Mouse (Mus musculus) megakaryocyte, embryonic 14.5 days (primary cell): ENCODE results near the gene Fbxo9. TPM values are rescaled to one million over a fixed set of nuclear protein-coding genes. Genes with fewer than 3 reads are reported as not detected.
A peak's percentile ranks its signal among the peaks of the same experiment; 100 is the strongest.

ENCODE experiments used
- H3K27me3 ChIP-seq: replicated peaks from 2 replicates; pipeline ENCODE3; 2012; ENCODE audit warnings: inconsistent platforms
- H3K36me3 ChIP-seq: replicated peaks from 2 replicates; pipeline ENCODE3; 2012; ENCODE audit warnings: low read length, inconsistent platforms, mixed read lengths
- H3K4me1 ChIP-seq: 2 replicates; pipeline ENCODE4 v1.6.1; 2012; ENCODE audit warnings: inconsistent platforms
- H3K4me3 ChIP-seq: replicated peaks from 2 replicates; pipeline ENCODE3; 2012; ENCODE audit warnings: moderate library complexity, mild to moderate bottlenecking, inconsistent platforms
- H3K9me3 ChIP-seq: 2 replicates; pipeline ENCODE4 v1.6.1; 2012; ENCODE audit warnings: inconsistent platforms
- FLI1 ChIP-seq: IDR thresholded peaks from 2 replicates; pipeline ENCODE4 v1.6.1; 2012; ENCODE audit warnings: low read length, inconsistent platforms, mixed read lengths
- GATA1 ChIP-seq: IDR thresholded peaks from 3 replicates; pipeline ENCODE4 v1.6.1; 2012; ENCODE audit warnings: mixed read lengths, low read length, inconsistent platforms, borderline replicate concordance
- polyA plus RNA-seq: library from polyadenylated mRNA; stranded (reverse); fragments of >175 nt; gene quantifications from 2 replicates; pipeline ENCODE4 v1.2.3, GENCODE M21; 2012; ENCODE audit warnings: low replicate concordance; ENCODE audit not compliant: insufficient read depth

Fbxo9 gene
- polyA plus RNA-seq, 1 experiment = 67.6 TPM

- H3K9me3 ChIP-seq = no peaks in the 10 kb centered on the region
- no peak for TF ChIP-seq FLI1
- no peak for TF ChIP-seq GATA1
Observed at GRCm38 (mm10) chr9:78126643-78127042, 17.8 kb upstream of the Fbxo9 start.

GRCm38 (mm10) chr9:78126007-78126406, 17.1 kb upstream of the Fbxo9 start:
- no peaks in the 10 kb centered on the region for H3K9me3 ChIP-seq
- H3K27me3 ChIP-seq = no peaks in the 10 kb centered on the region
- TF ChIP-seq FLI1 = no peak
- no peak for TF ChIP-seq GATA1
- no peak overlapping the region for H3K4me3 ChIP-seq
- H3K36me3 ChIP-seq = peaks cover 61% of the 10 kb centered on the region
- H3K4me1 ChIP-seq = peaks cover 28% of the 10 kb centered on the region

More at GRCm38 (mm10) chr9:78126643-78127042, 17.8 kb upstream of the Fbxo9 start:
- Histone ChIP-seq H3K27me3 (no peaks in the 10 kb centered on the region), H3K4me3 (no peak overlapping the region), H3K36me3 (peaks cover 63% of the 10 kb centered on the region), H3K4me1 (peaks cover 22% of the 10 kb centered on the region)

GRCm38 (mm10) chr9:78124297-78124696, 15.4 kb upstream of the Fbxo9 start:
- Histone ChIP-seq H3K4me1 (peaks cover 30% of the 10 kb centered on the region), H3K27me3 (no peaks in the 10 kb centered on the region), H3K36me3 (peaks cover 57% of the 10 kb centered on the region), H3K4me3 (no peak overlapping the region), H3K9me3 (no peaks in the 10 kb centered on the region)
- TF ChIP-seq GATA1 (no peak), FLI1 (no peak)

- peaks cover 30% of the 10 kb centered on the region for H3K4me1 ChIP-seq
- H3K9me3 ChIP-seq = no peaks in the 10 kb centered on the region
- peaks cover 66% of the 10 kb centered on the region for H3K36me3 ChIP-seq
- no peak overlapping the region for H3K4me3 ChIP-seq
- no peaks in the 10 kb centered on the region for H3K27me3 ChIP-seq
- TF ChIP-seq FLI1 (no peak), GATA1 (no peak)
Observed at GRCm38 (mm10) chr9:78122939-78123712, 14.3 kb upstream of the Fbxo9 start.

- TF ChIP-seq GATA1 (no peak), FLI1 (no peak)
- Histone ChIP-seq H3K27me3 (no peaks in the 10 kb centered on the region), H3K4me1 (peaks cover 37% of the 10 kb centered on the region), H3K9me3 (no peaks in the 10 kb centered on the region), H3K36me3 (peaks cover 71% of the 10 kb centered on the region), H3K4me3 (no peak overlapping the region)
Observed at GRCm38 (mm10) chr9:78121985-78122384, 13.1 kb upstream of the Fbxo9 start.

- peaks cover 4% of the 10 kb centered on the region; the same call in 1 of the 2 replicates for H3K9me3 ChIP-seq
- no peaks in the 10 kb centered on the region for H3K27me3 ChIP-seq
- no peak overlapping the region for H3K4me3 ChIP-seq
- peaks cover 72% of the 10 kb centered on the region for H3K36me3 ChIP-seq
- TF ChIP-seq FLI1 (no peak), GATA1 (no peak)
- peaks cover 41% of the 10 kb centered on the region for H3K4me1 ChIP-seq
Observed at GRCm38 (mm10) chr9:78121358-78121757, 12.5 kb upstream of the Fbxo9 start.

- Histone ChIP-seq H3K9me3 (peaks cover 5% of the 10 kb centered on the region; the same call in 1 of the 2 replicates), H3K4me3 (peak overlapping the region; percentile 14), H3K27me3 (no peaks in the 10 kb centered on the region), H3K36me3 (peaks cover 54% of the 10 kb centered on the region), H3K4me1 (peaks cover 52% of the 10 kb centered on the region)
- TF ChIP-seq FLI1 = no peak
- TF ChIP-seq GATA1 = no peak
Observed at GRCm38 (mm10) chr9:78117690-78118089, 8.8 kb upstream of the Fbxo9 start.

GRCm38 (mm10) chr9:78115746-78116145, 6.9 kb upstream of the Fbxo9 start:
- Histone ChIP-seq H3K4me3 (peak overlapping the region; percentile 59), H3K4me1 (peaks cover 59% of the 10 kb centered on the region), H3K36me3 (peaks cover 39% of the 10 kb centered on the region), H3K9me3 (peaks cover 5% of the 10 kb centered on the region; the same call in 1 of the 2 replicates), H3K27me3 (no peaks in the 10 kb centered on the region)
- TF ChIP-seq FLI1 = no peak
- no peak for TF ChIP-seq GATA1

- peaks cover 5% of the 10 kb centered on the region; the same call in 1 of the 2 replicates for H3K9me3 ChIP-seq
- peaks cover 71% of the 10 kb centered on the region for H3K4me1 ChIP-seq
Observed at GRCm38 (mm10) chr9:78113538-78113885, 4.6 kb upstream of the Fbxo9 start.

GRCm38 (mm10) chr9:78112770-78113537, 4.1 kb upstream of the Fbxo9 start:
- H3K4me3 ChIP-seq = peak overlapping the region; percentile 99
- H3K36me3 ChIP-seq = peaks cover 25% of the 10 kb centered on the region
- peaks cover 68% of the 10 kb centered on the region for H3K4me1 ChIP-seq
- H3K9me3 ChIP-seq = peaks cover 5% of the 10 kb centered on the region; the same call in 1 of the 2 replicates
- no peaks in the 10 kb centered on the region for H3K27me3 ChIP-seq
- TF ChIP-seq GATA1 = no peak
- no peak for TF ChIP-seq FLI1

More at GRCm38 (mm10) chr9:78113538-78113885, 4.6 kb upstream of the Fbxo9 start:
- Histone ChIP-seq H3K4me3 (peak overlapping the region; percentile 99), H3K36me3 (peaks cover 30% of the 10 kb centered on the region), H3K27me3 (no peaks in the 10 kb centered on the region)
- TF ChIP-seq FLI1 = no peak
- TF ChIP-seq GATA1 = no peak
